Mouse (Mus musculus): ENCODE measurements around the gene E130308A19Rik.
"Not testable (repeated sequence)": the region's sequence is repeated elsewhere in the genome, so short reads cannot be mapped to it uniquely, and the experiment has no call there.

E130308A19Rik gene

DNA sequence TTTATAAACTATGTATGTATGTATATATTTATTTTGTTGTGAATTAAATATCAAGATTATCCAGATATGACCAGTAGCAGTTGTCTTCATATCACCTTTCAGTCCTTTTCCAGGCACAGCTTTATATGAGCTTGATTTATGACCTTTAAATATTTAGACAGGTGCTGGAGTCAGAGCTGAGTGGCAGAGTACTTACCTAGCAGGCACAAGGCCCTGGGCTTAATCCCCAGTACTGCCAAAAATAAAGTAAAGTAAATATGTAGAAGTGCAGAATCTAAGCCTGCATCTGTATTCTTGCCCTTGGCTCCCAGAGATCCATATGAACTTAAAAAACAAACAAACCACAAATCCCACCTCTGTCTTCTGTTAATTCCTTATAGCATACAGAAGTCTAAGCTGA, 163.0 kb downstream of the E130308A19Rik start:
- DNase-seq, result no peak

DNA sequence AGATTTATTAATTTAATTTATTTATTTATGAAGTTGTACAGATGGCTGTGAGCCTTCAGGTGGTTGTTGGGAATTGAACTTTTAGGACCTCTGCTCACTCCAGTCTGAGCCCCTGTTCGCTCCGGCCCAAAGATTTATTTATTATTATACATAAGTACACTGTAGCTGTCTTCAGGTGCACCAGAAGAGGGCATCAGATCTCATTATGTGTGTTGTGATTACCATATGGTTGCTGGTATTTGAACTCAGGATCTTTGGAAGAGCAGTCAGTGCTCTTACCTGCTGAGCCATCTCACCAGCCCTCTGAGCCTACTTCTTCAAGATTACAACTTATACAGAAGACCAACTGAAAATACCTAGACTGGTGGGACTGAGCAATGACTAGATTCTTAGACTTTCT, 167.6 kb downstream of the E130308A19Rik start:
- DNase-seq, result not testable (repeated sequence)

DNA sequence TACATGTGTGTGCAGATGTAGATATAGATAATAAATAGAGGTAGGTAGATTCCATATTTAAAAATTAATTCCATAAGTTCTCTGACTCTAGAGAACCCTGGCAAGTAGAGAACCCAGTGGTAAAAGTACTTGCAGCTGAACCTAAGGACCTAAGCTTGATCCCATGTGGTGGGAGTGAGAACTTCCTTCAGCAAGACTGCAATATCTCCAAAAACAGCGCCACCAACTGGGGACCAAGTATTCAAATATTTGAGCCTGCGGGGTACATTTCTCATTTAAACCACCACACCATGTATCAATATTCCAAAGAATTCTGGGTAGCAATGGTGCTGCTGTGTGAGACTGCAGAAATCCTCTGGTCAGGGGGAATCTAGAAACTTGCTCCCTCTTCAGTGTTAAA, 168.1 kb downstream of the E130308A19Rik start:
- DNase-seq, result no peak

DNA sequence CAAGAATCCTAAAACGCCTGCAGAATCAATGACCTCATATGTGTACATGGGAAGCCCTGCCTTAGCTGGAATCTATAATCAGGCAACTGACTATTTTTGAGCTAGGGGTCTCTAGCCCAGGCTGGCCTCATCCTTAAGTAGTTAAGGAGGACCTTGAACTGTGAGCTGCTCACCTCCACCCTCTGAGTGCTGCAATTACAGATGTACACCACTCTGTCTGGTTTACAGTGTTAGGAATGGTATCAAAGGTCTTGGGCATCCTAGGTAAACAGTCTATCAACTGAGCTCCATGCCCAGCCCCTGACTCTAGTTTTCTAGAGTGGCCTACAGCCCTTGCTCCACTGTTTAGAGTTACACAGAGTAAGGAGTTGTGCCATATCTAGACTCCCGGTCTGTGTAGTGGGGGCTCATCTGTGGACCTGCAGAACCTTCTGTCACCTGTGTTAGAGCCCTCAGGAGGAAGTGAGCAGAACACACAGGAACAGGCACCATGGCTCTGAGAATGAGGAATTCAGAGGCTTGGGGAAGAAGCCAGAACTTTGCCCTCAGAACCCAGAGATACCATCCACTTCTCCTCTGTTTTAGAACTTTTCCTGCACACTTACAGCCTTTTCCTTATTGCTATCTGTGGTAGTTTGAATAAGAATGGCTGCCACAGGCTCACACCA, 169.9 kb downstream of the E130308A19Rik start:
- no peak for DNase-seq

DNA sequence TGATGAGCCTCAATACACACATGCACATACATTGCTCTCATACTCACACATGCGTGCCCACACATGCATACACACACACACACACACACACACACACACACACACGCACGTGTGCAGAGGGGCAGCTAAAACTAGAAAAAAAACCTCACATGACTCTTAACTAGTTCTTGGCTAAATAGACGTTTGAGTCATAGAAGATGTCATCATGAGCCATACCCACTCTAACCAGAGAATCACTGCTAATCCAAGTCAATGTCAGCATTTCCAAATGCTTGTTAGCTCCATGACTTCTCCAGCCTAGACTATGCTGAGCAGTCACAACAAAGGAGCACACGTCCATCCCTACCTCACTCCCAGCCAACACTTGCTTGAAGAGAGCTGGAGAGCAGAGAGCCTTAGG, 174.2 kb downstream of the E130308A19Rik start:
- DNase-seq, result no peak

DNA sequence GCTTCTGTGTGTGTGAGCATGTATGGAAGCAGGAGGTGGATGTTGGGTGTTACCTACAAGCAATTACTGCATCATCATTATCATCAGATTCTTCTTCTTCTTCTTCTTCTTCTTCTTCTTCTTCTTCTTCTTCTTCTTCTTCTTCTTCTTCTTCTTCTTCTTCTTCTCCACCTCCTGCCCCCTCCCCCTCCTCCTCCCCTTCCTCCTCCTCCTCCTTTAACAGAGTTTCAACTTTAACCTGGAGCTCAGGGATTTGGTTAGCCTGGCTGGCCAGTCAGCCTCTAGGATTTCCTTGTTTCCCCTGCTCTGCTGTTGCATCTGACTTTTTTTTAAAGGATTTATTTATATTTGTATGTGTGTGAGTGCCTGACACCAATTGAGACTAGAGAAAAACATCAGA, 175.5 kb downstream of the E130308A19Rik start, which contains the start of gene Inip:
Gene Inip (minus strand): TSS at position 101 of the 400 bp plus-strand sequence.
- no peak for DNase-seq

DNA sequence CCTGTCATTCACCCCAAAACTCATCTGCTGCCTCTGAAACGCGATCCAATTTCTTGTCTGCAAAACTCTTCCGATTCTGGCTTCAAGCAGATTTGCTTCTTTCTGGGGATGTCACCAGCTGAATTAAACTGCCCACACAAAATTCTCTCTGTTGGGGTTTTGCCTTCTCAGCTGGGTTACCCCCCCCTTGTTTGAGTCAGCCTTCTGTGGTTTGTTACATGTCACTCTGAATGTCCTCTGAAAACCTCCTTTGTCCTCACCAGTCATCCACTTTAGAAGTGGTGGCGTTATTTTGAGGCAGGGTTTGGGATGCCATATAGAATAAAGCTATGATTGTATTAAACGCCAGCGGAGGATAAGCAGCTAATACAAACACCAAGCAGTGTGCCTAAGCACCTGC, 176.1 kb downstream of the E130308A19Rik start:
- DNase-seq, result no peak

DNA sequence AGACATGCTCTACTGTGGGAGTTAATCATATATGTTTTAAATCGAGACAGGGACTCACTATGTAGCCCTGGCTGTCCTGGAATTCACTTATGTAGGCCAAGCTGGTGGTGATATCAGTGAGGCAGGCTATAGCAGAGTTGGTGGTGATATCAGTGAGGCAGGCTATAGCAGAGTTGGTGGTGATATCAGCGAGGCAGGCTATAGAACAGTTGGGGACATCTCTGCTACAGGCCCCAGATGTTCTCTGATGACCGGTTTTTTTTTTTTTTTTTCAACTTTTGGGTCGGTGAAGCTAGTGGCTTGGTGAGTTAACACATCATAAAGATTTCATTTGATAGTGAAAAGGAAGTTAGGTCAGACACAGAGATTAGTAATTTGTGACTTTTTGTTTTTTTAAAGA, 176.8 kb downstream of the E130308A19Rik start:
- no peak for DNase-seq

DNA sequence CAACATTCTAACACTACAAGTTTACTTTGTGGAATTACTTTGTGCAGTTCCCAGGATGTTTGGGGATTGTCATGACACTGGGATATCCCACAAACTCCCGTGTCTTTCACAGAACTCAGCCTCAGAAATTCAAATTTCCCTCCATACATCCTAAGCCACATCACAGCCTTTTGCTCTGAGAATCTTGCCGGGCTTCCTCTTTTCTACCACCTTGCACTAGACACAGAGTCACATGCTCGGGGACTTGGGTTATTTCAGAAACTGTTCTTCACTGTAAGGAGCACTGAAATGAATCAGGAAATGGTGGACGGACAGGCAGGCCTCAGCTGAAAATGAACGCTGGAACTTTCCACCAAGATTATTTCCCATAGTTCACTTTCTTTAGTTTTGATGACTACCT, 177.3 kb downstream of the E130308A19Rik start:
- DNase-seq, result no peak

DNA sequence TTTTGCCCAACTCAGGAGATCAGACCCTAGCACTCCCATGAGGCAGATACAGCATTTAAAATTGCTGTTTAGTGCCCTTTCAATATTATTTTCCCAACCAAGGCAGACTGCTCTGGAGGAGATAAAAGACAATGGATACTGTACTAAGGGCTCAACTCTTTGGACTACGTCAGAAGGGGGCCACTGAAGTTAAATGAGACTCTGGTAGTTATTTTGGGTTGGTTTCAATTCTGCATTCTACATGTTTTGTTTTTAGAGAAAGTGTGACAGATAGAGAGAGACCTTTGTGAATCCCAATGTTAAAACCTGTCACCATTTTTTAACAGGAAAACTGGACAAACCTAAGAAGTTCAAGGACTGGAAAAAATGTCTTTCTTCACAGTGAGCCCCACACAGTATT, 178.7 kb downstream of the E130308A19Rik start:
- DNase-seq, result no peak

DNA sequence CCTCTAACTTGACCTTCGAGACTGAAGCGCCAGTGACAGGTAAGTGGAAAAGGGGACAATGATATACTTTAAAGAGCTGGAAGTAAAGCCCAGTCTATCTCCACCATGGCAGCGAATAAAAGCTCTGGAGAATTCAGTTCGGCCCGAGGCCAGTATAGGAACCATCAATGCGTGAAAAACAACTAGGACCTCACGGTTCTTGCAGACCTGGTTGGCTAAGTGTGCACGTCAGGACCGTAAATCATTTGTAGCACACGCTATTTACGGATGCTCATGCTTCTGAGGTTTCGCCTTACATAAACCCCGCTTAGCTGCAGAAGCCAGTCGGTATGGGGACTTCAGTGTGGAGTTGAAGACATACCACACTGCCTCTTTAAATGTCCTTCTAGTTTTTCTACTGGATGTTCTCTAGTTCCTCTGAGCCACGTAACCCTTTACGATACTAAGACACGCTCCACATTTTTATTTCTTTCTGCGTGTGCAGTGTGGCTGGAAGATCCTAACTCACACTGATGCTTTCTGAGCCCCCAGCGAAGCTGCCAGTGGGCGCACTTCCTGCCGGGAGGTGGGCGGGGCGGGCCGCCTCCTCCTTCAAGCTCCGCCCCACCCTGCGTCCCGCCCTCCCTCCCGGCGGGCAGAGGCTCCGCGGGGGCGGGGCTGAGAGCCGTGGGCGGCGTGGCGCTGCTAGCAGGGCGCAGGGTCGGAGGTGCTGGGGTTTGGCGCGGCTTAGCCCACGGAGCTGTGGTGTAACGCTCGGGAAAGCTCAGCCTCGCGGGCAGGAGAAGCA, 179.4 kb downstream of the E130308A19Rik start, which contains the start of gene Snx30:
Gene Snx30 (plus strand): TSS at position 660 of the 787 bp plus-strand sequence.
- DNase-seq, result peak; percentile 90 to 95

DNA sequence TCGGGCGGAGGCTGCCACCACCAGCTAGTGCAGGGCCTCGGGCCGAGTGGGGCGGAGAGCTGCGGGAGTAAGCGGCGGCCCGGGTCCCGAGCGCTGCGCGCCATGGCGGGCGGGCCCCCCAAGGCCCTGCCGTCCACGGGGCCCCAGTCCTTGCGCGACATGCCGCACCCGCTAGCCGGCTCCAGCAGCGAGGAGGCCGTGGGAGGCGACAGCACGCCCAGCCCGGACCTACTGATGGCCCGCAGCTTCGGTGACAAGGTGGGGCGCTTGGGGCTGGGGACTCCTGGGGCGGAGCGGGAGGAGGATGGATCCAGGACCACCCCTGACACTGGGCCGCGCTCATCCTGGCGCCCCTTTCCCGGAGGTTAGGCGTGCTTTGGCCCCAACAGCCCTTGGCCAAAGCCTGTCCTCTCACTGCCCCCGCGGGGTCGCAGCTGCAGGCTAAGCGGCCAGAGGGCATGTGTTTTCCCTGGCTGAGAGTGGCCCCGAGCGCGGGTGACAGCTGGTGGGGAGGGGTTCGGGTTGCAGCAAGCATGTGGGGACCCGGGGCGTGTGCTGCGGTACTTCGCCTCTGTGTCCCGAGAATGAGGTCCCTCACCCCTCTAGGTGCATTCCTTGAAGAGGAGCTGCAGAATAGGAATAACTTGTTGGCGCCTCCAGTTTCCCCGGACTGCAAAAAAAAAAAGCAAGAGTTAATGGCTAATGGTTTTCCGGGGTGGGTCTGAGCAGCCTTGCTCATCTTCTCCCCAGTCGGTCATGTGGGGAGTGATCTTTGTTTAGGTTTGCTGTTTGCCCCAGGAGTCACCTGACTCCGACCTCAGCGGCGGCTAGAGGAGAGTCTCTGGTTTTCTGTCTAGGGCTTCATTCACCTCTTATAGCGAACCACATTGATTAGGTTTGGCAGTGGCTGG, 180.2 kb downstream of the E130308A19Rik start:
- peak; percentile 69 to 70 for DNase-seq

DNA sequence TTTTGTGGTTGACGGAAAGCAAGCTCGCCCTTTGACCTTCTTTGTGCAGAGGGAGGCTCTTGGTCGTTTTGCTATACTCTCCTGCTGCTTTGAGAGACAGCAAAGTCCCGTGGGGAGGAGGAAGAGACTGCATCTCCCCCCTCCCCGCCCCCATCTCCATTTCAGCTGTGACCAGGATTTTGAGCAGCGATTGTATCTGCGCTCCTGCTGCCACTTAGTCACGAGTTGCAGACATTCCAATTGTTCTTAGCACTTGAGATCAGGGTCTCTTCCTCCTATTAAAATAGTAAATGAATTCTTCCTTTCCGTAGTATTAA, 180.8 kb downstream of the E130308A19Rik start:
- DNase-seq, result no peak

DNA sequence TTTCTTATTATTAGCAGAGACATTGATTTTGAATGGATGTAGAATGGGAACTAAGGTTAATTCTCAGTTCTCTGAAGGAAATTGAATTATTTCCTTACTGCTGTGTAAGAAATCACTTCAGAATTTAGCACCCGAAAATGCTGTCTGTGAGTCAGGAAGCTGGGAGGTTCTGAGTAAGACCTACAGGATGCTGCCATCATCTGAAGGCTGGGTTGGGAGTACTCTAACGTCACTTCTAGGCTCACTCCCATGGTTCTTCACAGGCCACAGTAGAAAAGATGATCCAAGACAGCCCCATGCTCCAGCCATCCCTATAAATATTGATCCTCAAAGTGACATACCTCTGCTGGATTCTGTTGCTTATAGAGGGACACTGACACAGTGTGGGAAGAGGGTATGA, 181.5 kb downstream of the E130308A19Rik start:
- peak in 1 of 2 experiments; percentile 18 for DNase-seq

DNA sequence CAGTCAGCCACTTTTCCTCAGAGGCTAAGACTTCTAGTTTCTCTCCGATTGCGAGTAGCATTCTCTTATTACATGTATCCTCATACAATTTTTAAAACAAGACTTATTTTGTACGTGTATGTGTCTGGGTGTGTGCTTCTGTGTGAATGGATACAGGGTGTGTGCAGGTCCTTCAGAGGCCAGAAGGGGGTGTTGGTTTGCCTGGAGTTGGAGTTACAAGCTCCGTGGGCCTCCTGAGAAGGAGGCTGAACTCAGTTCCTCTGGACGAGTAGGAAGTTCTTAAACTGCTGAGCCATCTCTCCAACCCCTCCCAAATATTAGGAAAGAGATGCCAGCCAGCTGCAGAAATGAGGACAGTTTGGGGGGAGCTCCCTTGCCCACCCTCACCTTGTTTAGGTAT, 182.4 kb downstream of the E130308A19Rik start:
- DNase-seq, result peak in 1 of 2 experiments; percentile 49

Measured in cerebellum, adult 18-20 months (tissue).